Mouse (Mus musculus) urinary bladder, adult 2 months (tissue): Measurements from ENCODE around the gene Prkca. TPM values are rescaled to one million over a fixed set of nuclear protein-coding genes. Genes with fewer than 3 reads are reported as not detected.

ENCODE experiments used
- DNase-seq: peaks from one replicate; pipeline ENCODE4 v3.0.0; 2022; ENCODE audit warnings: low spot score
- polyA plus RNA-seq: library from polyadenylated mRNA; depleted of rRNA; stranded (reverse); fragments of >200 nt; gene quantifications from 2 replicates; pipeline ENCODE4 v1.2.3, GENCODE M21; 2012

The Prkca gene
- polyA plus RNA-seq, 1 experiment: 16.4 TPM

DNA sequence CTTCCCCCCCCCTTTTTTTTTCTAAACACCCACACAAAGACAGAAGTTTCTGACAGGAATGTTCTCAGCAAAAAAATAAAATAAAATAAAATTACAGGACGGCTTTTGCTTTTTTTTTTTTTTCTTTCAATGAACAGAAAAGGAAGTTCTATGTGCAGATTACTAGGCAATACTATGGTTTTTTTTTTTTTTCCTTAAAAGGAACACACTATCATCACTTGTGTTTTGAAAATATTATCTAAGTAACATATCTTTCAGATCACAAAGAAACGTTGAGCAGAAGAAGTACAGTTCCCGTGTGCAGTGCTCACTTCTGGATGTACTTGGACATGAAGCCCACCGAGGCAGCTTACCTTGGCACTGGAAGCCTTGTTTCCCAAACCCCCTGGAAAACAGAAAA is 3.4 kb downstream of the Prkca start:
- DNase-seq: no peak

DNA sequence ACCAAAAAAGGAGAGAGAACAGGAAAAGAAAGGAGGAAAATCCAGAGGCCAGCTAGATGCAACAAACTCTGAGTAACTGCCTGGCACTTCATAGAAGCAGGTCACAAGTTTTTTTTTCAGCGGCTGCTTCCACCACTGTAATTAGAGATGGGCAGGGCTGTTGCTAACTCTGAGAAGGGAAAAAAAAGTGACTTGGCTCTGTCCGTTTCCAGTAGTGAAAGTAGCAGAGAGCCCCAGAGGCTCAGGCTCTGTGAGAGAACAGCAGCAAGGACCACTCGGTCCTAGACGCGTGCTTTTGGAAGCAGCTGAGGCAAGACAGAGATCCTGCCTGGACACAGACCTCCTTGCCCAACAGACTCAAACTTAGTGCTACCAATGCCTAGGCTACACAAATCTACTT is 7.3 kb downstream of the Prkca start:
- no peak for DNase-seq

DNA sequence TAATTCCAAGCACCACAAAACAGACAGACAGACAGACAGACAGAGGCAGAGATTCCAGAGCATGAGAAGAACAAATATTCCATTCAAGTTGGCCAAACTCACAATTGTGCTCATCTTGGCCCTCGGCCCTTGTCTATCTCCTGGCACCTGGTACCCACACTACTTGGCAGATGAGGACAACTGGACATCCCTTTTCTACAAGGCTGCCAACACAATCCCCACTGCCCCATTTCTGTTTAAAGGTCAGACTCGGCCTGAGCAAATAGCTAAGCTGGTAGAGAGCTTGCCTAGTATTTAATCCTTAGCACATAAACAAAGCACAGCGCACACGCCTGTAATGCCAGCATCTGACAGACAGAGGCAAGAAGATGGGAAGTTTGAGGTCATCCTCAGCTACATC is 8.2 kb downstream of the Prkca start:
- no peak for DNase-seq

DNA sequence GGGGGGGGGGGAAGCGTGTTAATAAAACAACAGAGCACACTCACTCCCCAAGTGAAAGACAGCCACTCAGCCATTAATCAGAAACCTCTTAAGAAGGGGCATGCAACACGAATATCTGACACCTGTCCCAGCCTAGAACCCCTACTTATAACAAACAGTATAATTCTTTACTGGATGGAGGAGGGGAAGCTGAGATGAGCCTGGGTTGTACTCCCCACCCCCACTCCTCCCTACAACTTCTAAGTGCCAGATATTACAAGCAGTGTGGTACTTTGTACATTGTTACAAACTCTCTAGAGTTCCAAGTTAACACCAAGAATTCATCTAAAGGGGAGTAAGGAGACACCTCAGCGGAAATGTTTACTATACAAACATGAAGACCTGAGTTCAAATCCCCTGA is 9.1 kb downstream of the Prkca start:
- DNase-seq: no peak

DNA sequence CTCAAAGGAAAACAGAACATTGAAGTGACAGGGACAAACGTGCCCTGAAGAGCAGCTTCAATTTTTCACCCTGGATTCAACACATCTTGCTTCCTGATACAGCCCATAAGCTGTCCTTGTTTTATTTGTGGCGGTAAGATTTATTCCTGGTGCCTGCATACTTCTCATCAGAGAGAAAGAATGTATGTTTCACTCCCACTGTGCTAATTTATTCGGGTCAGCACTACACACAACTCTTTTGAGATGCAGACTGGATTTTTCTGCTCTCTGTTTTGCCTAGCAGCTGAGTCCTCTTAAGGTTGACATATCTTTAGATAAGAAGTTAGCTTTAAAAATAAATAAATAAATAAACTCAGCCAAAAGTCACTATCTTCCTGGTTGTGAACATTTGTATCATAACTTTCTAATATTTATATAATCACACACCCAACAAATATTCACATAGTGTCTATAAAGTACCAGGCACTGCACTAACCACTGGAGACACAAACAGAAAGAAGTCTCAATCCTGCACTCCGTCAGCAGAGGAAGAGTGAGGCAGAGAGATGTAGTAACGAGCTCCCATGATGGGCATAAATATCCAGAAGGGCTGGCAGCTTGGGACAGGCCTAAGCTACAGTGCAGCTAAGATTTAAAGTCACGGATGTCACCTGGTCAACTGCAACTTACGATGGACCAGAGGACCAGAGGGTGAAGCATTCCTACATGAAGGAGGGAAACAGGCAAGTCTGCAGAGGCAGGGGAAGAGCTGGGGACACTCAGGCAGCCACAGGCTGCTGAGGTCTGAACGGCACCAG is 9.9 kb downstream of the Prkca start:
- no peak for DNase-seq

DNA sequence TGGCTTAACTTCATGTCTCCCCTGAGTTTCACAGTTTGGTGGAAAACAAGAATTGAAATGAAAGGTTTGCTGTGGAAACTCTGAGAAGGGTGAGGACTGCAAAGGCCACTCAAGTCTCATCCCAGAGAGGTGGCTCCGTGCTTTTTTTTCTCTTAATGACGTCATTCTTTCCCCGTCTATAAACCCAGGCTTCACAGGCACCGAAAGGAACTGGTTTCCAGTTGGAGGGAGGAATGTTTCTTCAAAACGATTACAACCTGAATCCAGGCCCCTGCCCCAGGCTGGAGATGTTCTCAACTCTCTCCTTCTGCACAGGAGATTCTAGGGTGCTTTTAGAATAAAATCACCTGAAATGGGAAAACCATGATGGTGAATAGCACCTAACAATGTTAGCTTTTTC is 10.7 kb downstream of the Prkca start:
- no peak for DNase-seq

DNA sequence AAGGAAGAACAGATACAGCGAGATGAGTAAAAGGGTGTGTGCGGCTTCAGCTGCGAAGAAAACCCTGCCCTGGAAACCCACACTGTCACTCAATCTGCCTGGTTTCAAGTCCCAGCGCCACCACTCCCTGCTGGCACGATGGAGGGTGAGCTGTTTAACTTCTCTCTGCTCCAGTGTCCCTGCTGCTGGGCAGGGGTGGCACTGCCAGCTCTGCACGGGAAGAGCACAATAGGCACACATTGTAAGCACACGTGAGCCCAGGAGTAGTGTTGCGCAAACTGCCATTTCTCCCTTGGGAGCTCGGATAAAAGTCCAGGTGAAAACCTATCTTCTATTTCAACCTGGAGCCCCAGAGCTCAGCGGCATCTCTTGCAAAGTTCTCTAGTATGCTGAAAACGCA is 12.9 kb downstream of the Prkca start:
- no peak for DNase-seq

DNA sequence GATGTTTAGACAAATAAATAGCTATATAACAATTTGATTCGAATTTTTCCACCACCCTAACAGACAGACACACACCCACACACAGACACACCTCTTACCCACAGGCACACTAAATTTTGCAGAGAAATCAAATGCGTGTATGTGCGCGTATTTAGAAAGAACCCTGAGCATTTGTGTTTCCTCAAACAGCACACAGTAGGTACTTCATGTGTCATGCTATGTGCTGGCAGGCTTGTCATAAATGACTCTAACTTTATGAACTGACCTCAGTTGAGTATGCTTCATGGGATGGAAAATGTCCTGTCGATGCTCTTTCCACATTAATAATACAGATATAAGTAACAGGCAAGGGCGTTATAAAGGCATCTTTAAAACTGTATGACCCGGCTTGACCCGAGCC is 17.8 kb downstream of the Prkca start:
- DNase-seq: no peak

DNA sequence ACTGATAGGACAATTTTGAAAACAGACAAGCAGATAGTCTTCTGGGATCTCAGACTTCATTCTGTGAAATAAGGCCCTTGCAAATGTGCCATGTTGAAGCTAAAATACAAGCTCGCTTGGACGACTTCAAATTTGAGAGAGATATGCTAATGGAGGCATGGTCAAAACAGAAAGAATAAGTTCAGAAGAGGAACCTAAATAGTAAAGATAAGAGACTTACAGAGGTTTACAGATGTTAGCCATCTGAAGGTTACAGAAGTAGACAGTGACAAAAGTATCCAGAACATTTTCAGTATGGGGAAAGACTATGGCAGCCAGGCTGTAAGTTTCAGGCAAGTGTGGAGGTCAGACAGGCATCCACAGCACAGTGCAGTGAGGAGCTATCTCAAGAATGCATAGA is 21.6 kb downstream of the Prkca start:
- no peak for DNase-seq

DNA sequence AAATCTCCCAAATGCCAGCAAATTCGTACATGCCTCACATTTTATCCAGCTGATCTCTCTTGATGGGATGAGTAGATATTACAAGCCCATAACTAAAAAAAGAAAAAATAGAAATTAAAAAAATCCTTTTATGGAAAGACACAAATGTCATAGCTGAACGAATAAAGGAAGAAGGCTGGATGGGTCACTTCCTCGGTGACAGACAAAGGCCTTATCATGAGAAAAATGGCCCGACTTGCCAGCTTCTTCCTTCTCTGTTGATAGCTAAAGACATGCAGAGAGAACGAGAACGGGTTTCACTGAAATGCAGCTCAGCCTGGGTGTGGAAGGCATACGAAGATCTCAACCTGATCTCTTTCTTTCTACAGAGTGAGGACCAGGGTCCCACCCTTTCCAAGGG is 23.2 kb downstream of the Prkca start:
- no peak for DNase-seq

DNA sequence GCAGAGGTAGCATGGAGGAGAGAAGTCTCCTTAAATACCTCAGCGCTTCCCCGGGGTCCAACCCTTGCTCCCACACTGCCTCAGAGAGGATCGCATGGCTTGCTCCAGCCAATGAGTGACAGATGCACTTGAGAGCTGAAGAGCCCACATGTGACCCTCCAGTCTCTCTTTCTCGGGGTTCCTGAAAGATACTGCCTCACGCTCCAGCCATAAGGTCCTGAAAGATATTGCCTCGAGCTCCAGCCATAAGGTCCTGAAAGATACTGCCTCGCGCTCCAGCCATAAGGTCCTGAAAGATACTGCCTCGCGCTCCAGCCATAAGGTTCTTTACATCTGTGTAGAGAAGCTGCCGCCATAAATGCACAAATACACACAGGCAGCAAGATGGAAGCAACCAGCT is 24.6 kb downstream of the Prkca start:
- no peak for DNase-seq

DNA sequence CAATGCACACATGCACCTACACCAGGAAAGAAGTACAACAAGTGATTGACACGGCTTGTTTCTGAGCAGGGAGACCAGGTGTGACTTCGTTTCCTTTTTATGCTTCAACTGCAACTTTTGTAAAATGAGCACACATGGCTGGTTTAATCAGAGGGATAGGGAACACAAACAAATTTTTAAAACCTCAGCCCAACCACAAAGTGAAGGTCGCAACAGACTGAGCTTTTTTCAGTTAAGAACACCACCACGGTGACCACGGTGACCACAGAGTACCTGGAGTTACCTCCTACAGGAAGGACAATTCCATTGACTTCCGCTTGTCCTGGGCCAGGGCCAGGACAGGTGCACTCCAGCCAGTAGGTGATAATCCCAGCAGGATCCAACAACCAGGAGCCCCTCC is 25.9 kb downstream of the Prkca start:
- DNase-seq: no peak

DNA sequence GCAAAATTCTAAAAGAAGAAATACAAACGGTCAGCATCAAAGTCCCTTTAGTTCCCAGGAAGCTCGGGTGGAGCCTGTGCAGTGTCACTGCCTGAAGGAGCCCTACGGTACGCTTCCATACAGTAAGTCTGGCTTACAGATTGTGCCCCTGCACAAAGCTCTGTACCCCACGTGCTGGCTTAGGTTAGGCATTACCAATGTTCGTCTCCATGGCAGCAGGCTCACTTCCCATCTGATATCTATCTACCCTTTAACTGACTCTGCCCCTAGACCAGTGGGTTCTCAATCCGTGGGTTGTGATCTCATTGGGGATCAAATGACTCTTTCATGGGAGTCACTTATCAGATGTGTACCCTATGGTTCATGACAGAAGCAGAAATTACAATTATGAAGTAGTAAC is 28.0 kb downstream of the Prkca start:
- no peak for DNase-seq

DNA sequence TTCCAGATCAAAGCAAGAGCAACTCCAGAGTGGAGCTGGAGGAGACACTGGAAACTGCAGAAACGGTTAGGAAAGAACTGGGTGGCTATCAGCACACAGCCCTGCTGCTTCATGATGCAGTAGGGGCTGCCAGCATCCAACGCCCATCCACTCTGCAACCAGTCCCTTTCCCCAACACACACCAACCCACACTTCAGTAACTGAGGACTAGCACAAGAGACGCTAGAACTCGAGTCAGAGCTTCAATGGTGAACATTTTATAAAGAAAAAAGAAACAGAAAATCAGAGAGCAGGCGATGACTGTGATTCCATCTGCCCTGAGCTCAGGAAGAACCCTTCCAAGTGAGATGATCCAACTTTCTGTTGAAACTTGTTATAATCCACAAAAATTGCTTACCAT is 31.2 kb downstream of the Prkca start:
- DNase-seq: no peak

DNA sequence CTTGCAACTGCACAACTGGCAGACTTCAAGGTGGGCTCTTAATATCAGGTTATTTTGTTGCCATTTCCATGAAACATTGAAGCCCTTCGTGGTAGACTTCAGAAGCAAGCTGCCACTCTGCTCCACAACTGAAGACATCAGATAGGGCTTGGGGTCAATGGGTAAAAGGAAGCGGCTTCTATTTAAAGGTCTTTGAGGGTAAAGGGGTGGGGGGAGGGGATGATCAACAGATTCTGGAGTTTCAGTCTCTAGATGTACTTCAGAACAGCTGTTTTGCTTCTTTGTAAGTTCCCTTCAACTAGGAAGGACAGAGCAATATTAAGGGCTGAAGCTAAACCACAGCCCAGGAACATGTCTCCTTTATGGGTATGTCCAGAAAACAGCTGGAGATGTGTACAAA is 31.8 kb downstream of the Prkca start:
- no peak for DNase-seq

DNA sequence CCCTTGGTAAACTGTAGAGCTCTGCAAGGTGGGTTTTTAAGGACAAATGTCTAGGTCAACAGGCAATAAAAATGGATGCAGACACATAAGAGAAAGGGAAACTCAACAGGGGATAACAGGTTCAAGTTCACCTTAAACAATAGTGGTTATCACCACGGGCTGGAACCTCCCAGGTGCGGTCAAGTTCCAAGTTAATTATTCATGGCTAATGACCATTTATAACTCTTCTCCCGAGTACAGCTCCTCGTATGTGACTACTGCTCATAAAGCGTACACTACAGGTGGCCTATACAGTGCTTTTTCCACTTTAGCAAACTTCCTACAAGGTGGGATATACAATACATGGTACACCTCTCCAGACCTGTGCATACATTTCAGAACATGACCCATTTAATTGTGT is 33.9 kb downstream of the Prkca start:
- no peak for DNase-seq

DNA sequence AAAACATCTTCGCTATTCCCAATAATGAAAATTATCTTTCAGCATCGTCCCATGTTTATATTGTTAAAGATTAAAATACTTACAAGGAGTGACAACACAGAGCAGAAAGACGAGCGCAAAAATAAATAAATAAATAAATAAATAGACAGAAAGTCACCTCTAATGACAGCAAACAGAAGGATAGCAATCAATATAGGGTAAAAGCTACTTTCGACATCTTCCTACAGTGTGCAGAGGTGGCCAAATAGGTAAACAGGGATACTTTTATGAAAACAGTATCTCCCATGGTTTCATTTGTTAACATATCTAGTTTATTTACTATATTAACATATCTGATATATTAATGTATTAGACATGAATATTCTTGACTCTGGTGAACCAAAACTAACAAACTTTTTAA is 35.5 kb downstream of the Prkca start:
- DNase-seq: no peak

DNA sequence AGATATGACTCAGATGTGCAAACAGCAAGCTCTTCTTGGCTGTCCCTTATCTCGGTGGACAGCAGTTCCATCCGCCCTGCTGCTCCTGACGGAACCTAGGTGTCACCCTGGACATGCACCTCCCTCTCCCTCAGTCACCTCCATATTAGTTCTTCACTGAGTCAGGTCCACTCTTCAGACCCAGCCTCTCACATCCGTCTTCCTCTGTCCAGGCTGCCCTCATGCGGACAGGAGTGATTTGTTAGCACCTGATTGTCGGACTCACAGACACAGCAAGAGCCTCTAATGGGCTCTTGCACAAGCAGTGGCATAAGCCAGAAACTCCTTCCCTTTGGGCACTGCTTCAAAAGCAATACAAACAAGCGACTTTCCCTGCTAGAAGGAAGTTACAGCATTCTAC is 36.5 kb downstream of the Prkca start:
- DNase-seq: no peak

DNA sequence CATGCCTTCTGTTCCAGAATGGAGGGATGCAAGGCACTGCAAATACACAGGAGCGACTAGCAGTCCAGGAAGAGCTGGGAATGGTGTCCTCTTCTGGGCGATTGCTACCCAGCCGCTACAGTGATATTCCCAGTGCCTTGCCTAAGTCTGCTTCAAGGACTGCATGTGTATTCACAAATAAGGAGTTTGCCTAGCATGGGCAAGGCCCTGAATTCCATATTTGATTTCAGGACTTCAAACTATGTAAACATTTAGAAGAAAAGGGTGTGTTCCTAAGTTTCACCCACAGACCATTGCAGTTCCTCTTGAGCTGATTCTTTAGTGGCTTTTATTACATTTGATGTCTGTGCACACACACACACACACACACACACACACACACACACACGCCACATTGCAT is 39.9 kb downstream of the Prkca start:
- DNase-seq: no peak

DNA sequence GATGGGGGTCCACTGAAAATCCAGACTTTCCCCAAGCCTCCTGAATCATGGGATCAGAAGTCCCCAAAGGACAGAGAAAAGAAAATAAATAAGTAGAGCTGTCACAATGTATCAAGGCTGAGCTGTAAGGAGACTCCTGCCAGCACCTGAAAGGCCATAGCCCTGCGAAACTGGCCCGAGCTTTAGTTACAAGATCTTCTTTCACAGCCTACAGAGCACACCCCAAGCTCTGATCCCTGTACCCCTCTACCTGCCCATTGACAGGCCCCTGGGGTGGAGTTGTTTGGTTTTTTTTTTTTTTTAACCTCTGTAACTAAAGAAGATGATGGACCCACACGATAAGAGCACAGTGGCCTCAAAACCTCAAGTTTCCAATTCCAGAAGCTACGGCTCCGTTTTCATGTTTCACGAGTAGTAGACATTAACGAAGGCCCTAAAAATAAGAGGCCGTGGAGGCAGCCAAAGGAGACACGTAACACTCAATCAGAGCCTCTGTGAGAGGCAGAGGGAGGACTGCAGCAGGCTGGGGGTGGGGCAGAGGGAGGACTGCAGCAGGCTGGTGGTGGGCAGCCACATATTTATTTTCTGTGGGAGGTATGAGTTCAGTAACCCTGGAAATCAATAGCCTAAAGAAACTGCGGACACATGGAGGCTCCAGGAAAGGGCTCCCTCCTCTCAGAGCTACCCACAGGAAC is 41.8 kb downstream of the Prkca start:
- DNase-seq: no peak

DNA sequence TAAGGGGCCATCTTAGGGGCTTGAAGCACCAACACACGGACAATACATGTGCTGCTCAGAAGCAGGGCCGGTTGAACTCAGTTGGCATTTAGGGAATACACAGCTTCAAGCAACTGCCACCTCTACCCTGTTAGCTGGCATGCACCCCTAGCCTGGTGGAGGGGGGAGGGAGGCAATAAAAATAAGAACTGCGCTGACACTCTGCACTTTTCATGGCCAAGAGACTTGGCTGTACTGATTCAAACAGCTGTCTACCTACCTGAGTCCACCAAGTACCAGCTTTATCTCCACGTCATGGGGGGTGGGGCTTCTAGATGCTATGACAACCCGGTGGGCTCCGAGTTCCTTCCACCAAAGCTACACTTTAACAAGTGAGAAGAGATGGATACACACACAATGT is 42.7 kb downstream of the Prkca start:
- no peak for DNase-seq

DNA sequence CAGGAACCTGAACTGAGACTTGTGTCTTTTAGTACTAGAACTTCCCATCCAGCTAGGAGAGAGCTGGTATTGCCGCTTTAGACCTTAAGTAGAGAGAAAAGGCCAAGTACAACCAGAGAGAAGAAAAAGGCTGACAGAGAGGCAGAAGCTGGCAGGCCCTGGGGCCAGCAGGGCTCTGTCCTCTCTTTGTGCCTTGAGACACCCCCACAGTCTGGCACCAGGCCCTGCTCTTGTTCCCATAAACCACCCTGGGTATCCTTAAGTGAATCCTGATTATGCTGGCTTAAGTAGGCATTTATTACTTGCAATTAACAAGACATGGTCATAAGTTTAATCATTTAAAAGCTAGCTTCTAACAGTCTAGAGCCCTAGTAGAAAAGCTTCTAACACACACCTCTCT is 43.3 kb downstream of the Prkca start:
- no peak for DNase-seq

DNA sequence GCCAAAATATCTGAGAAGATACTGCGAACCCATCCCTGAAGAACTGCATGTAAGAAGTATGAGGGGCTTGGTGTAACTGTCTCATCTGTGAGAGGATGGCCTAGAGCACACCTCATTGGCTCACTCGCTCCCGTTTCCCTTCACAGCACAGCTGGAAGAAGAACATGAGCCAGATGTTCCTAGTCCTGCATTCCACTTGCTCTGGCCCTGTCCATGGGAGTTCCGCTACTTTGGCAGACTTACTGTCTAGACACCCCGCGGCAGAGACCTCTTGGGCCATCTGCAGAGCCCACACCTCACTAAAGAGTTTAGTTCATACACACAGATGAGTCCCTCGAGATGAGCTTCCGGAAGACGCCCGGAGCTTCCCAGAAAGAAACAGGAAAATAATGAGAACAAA is 43.8 kb downstream of the Prkca start:
- DNase-seq: no peak

DNA sequence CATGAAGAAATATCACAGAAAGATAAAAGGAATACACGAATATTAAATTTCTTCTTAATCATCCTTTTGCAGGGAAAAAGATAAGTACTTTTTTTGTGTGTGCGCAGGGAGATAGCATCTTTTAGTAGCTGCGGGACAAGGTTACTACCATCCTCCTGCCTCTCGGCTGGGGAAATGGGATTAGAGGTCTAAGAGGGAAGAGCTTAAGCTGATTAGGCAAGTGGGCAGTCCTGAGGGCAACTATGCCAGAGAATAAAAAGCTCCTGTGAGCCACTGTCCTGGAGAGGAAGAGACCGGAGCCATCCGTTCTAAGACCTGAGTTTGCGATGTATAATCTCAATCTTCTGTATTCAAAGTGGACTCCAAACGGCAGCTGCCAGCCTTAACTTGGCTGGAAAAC is 45.8 kb downstream of the Prkca start:
- no peak for DNase-seq
